Mouse (Mus musculus): Measurements from ENCODE around the gene Tarsl2. TPM values are rescaled to one million over a fixed set of nuclear protein-coding genes. Genes with fewer than 3 reads are reported as not detected.

Tarsl2 gene
- 0.89 and 1.7 TPM in 2 replicates for polyA plus RNA-seq (2012; rRNA removed; ENCODE audit: low replicate concordance)

DNA sequence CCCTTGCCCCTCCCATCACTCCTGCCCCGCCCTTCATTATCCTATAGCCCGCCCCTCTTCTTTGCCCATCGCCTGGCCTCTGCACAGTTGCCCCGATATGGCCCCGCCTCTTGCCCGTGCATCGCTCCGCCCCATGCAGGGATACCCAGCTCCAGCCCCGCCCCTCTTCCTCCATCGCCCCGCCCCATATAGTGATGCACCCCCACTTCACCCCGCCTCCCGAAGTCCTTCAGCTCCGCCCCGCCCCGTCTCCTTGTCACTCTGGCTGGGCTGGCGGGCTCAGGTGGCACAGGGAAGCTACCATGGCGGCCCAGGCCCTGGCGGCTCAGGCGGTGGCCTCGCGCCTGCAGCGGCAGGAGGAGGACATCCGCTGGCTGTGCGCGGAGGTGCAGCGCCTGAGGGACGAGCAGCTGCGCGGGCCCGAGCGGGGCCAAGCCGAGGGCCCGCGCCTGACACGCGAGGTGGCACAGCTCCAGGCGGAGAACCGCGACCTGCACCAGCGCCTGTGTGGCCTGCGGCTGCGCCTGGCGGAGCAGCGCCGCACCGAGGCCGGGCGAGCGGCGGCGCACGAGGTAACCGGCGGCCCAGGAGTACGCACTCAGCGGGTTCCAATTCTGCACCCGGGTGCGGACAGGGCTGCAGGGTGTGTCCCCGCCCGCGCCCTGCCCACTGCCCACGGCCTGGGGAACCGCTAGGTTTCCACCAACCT lies at the start of gene Tarsl2:
Tarsl2 (plus strand) TSS at position 256 of the 709 bp plus-strand sequence.

GRCm38 (mm10) chr7:65690869-65691268 lies 46.2 kb downstream of the Tarsl2 start, which contains the start of gene Tm2d3:
Tm2d3 (plus strand) TSS chr7:65691169.

Other genes starting within 250 kb of the Tarsl2 start
- gene Tjp1, start 117.1 kb upstream of the Tarsl2 start, polyA plus RNA-seq (2012; rRNA removed; ENCODE audit: low replicate concordance), result 3.4 and 5.8 TPM in 2 replicates
- gene Tm2d3, start 46.3 kb downstream of the Tarsl2 start, polyA plus RNA-seq (2012; rRNA removed; ENCODE audit: low replicate concordance), result 55.1 and 79.5 TPM in 2 replicates
- 8.1 and 14.5 TPM in 2 replicates for gene Pcsk6, start 216.8 kb downstream of the Tarsl2 start, polyA plus RNA-seq (2012; rRNA removed; ENCODE audit: low replicate concordance)